Mouse (Mus musculus) granulocyte monocyte progenitor cell, adult 5-6 weeks (primary cell): Measurements from ENCODE around the gene Galnt10. TPM values are rescaled to one million over a fixed set of nuclear protein-coding genes. Genes with fewer than 3 reads are reported as not detected.

Experiments used
- ATAC-seq: replicated peaks from 2 replicates; pipeline ENCODE4 v1.8.0; 2016; ENCODE audit warnings: mild to moderate bottlenecking, moderate TSS enrichment, inconsistent platforms; ENCODE audit not compliant: poor library complexity, severe bottlenecking
- total RNA-seq, 2 experiments: library from RNA; stranded (forward) in 1 of 2; stranded (reverse) in 1 of 2; fragments of 200-712, 200-1000 nt in 1 of 2; fragments of >200 nt in 1 of 2; fragmentation: Nextera tagmentation in 1 of 2; gene quantifications; 2 replicates each; pipeline ENCODE4 v1.2.3; 2014 to 2017

Gene Galnt10
- total RNA-seq, 2 experiments from 2014 or later: 6.8 to 8.9 TPM

- peak; percentile 77 for ATAC-seq
Measured at GRCm38 (mm10) chr11:57685689-57686454, 40.6 kb downstream of the Galnt10 start.

- ATAC-seq: no peak
Measured at GRCm38 (mm10) chr11:57686797-57687196, 41.6 kb downstream of the Galnt10 start.

- ATAC-seq: no peak
Measured at GRCm38 (mm10) chr11:57687258-57687657, 42.0 kb downstream of the Galnt10 start.

- ATAC-seq: peak; percentile 44
Measured at GRCm38 (mm10) chr11:57688179-57688929, 43.1 kb downstream of the Galnt10 start.

- ATAC-seq: no peak
Measured at GRCm38 (mm10) chr11:57689811-57690210, 44.6 kb downstream of the Galnt10 start.

GRCm38 (mm10) chr11:57690836-57691235 is 45.6 kb downstream of the Galnt10 start:
- ATAC-seq: no peak

- no peak for ATAC-seq
Measured at GRCm38 (mm10) chr11:57691939-57692338, 46.7 kb downstream of the Galnt10 start.

GRCm38 (mm10) chr11:57692726-57693125 is 47.5 kb downstream of the Galnt10 start:
- ATAC-seq: no peak

GRCm38 (mm10) chr11:57694486-57694885 is 49.2 kb downstream of the Galnt10 start:
- ATAC-seq: no peak

GRCm38 (mm10) chr11:57696207-57696676 is 51.0 kb downstream of the Galnt10 start:
- peak; percentile 91 for ATAC-seq

GRCm38 (mm10) chr11:57696807-57697251 is 51.6 kb downstream of the Galnt10 start:
- ATAC-seq: no peak

- no peak for ATAC-seq
Measured at GRCm38 (mm10) chr11:57700114-57700513, 54.9 kb downstream of the Galnt10 start.

- ATAC-seq: no peak
Measured at GRCm38 (mm10) chr11:57701193-57701925, 56.1 kb downstream of the Galnt10 start.

GRCm38 (mm10) chr11:57701956-57702355 is 56.7 kb downstream of the Galnt10 start:
- ATAC-seq: no peak

- ATAC-seq: no peak
Measured at GRCm38 (mm10) chr11:57706620-57707019, 61.4 kb downstream of the Galnt10 start.

GRCm38 (mm10) chr11:57707114-57707798 is 62.0 kb downstream of the Galnt10 start:
- ATAC-seq: no peak

- ATAC-seq: no peak
Measured at GRCm38 (mm10) chr11:57708174-57709154, 63.2 kb downstream of the Galnt10 start.

- ATAC-seq: no peak
Measured at GRCm38 (mm10) chr11:57713960-57714359, 68.7 kb downstream of the Galnt10 start.

GRCm38 (mm10) chr11:57716721-57717120 is 71.5 kb downstream of the Galnt10 start:
- no peak for ATAC-seq
